Mouse (Mus musculus): ENCODE measurements at regions not wholly inside any gene's neighbourhood (a gene's known extent, or its start where the extent isn't known, plus 50 kb on each side); places are given as distances from the start of the nearest gene placed in this dataset.

GRCm38 (mm10) chrX:121519830-121520229 is 877.4 kb downstream of the Nap1l3 start:
- TF ChIP-seq CTCF (conservative IDR thresholded peaks at IDR 0.05; ENCODE audit: insufficient read depth, insufficient read length, low read depth, low read length) = no peak
- TF ChIP-seq POLR2A (IDR thresholded peaks at IDR 0.05; ENCODE audit: low read depth, low read length) = no peak
